Mouse (Mus musculus) bone marrow macrophage, adult 2 months (primary cell): Measurements from ENCODE around the gene Thrap3.

Experiments used
- CTCF ChIP-seq: IDR thresholded peaks from 2 replicates; pipeline ENCODE4 v1.5.1; 2012; ENCODE audit warnings: low read depth, mild to moderate bottlenecking, low read length, moderate library complexity
- POLR2A ChIP-seq: IDR thresholded peaks from 2 replicates; pipeline ENCODE4 v1.6.1; 2012; ENCODE audit warnings: mild to moderate bottlenecking, low read depth, low read length, borderline replicate concordance

DNA sequence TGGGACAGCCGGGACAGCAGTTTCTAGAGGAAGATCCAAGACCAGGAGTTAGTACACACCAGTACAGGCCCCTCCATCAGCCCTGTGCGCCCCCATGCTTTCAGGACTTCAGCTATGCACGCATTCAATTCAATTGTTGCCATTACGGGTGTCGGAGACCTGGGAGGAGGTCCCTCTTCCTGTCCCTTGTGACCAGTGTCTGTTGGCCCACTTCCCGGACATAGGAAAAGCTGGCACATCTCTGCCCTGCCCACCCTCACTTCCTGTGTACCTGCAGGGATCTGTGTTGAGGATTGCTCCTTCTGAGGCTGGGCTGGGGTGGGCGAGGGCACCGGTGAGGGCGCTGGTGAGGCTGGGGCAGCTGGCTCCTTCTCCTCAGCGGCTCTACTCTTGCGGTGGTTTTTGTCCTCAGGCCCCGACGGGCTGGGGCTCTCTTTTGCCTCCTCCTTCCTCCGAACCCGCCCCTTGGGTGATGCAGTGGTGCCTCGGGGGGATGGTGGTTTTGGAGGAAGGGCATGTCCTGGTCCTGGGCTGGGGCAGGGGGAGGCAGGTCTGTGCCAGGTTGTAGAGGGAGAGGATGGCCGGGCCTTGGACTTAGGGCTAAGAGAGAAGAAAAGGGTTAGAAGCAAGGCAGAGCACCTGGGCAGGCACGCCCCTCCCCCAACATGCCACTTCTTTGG, 32.1 kb upstream of the Thrap3 start:
- no peak for TF ChIP-seq CTCF
- no peak for TF ChIP-seq POLR2A
